Mouse (Mus musculus) intestine, embryonic 14.5 days (tissue): ENCODE measurements at regions not wholly inside any gene's neighbourhood (a gene's known extent, or its start where the extent isn't known, plus 50 kb on each side); places are given as distances from the start of the nearest gene placed in this dataset.
A peak's percentile ranks its signal among the peaks of the same experiment; 100 is the strongest.

Source experiments
- ATAC-seq: fragments of 200-750 bp; cut with Nextera tagmentation; replicated peaks from 2 replicates; pipeline ENCODE4 v1.8.0; 2017; ENCODE audit warnings: low read depth, moderate number of reproducible peaks, moderate TSS enrichment, moderate library complexity; ENCODE audit not compliant: low FRiP score, low TSS enrichment
- DNase-seq: peaks from one replicate; pipeline ENCODE4 v3.0.0-alpha.2; 2018; ENCODE audit warnings: low spot score
- H3K27ac ChIP-seq: fragments of 300-500 bp; sonication (generic); 2 replicates; pipeline ENCODE4 v1.5.1; 2014; ENCODE audit warnings: low read depth, mild to moderate bottlenecking, control low read depth
- H3K27me3 ChIP-seq: fragments of 300-500 bp; sonication (generic); replicated peaks from 2 replicates; pipeline ENCODE4 v1.6.1; 2014; ENCODE audit warnings: low read length, control low read depth; ENCODE audit not compliant: control insufficient read depth, insufficient read depth
- H3K36me3 ChIP-seq: fragments of 300-500 bp; sonication (generic); 2 replicates; pipeline ENCODE4 v1.6.1; 2014; ENCODE audit warnings: low read length, control low read depth; ENCODE audit not compliant: control insufficient read depth, insufficient read depth
- H3K4me1 ChIP-seq: fragments of 300-500 bp; sonication (generic); replicated peaks from 2 replicates; pipeline ENCODE4 v1.6.1; 2014; ENCODE audit warnings: low read length, control low read depth, mixed read lengths; ENCODE audit not compliant: control insufficient read depth, insufficient read depth
- H3K4me2 ChIP-seq: fragments of 300-500 bp; sonication (generic); 2 replicates; pipeline ENCODE4 v1.6.1; 2014; ENCODE audit warnings: low read length
- H3K4me3 ChIP-seq: fragments of 300-500 bp; sonication (generic); 2 replicates; pipeline ENCODE4 v1.5.1; 2014; ENCODE audit warnings: low read depth, low read length, control low read depth, mixed read lengths
- H3K9ac ChIP-seq: fragments of 300-500 bp; sonication (generic); 2 replicates; pipeline ENCODE4 v1.6.1; 2014; ENCODE audit warnings: mild to moderate bottlenecking, low read length
- H3K9me3 ChIP-seq: fragments of 300-500 bp; sonication (generic); 2 replicates; pipeline ENCODE4 v1.6.1; 2016; ENCODE audit warnings: low read length, control low read depth; ENCODE audit not compliant: control insufficient read depth
- WGBS: fragments of 180-500 bp; shearing (Covaris S2); extraction: QIAGEN DNeasy Blood & Tissue Kit; methylation state at CpG from one replicate; pipeline ENCODE4 v1.1.7; 2014; 5-methylcytosine and 5-hydroxymethylcytosine counted together

DNA sequence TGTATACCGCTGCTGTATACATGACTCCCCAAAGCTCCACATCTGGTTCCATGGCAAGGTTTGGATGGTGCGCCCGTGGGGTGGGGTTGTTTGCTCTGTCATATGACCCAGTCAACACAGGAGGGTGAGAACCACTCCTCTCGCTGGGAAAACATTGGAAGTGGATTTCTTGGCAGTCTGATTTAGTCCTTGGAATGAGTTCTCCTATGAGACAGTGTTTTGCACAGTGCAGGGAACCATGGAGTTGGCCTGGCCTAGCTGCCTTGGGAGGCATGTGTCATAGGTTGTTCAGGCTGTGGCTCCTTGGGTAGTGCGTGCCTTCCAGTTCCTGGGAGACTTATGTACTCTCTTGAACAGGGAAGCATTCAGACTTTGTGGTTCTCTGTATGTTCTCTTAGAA, 144.6 kb downstream of the Gas1 start:
- H3K9ac ChIP-seq, result no peak overlapping the region
- DNase-seq, result no peak
- ATAC-seq, result no peak
- H3K27ac ChIP-seq, result no peak overlapping the region
- H3K4me1 ChIP-seq, result no peaks in the 10 kb centered on the region
- H3K9me3 ChIP-seq, result no peaks in the 10 kb centered on the region
- H3K36me3 ChIP-seq, result no peaks in the 10 kb centered on the region
- no peaks in the 10 kb centered on the region for H3K27me3 ChIP-seq
- 83% methylated on average over 5 of the region's 5 CpGs for WGBS
- no peak overlapping the region for H3K4me3 ChIP-seq
- no peak overlapping the region for H3K4me2 ChIP-seq

GRCm38 (mm10) chr13:60029591-60029990, 147.6 kb downstream of the Gas1 start:
- Histone ChIP-seq H3K27me3 (no peaks in the 10 kb centered on the region), H3K4me3 (no peak overlapping the region), H3K27ac (no peak overlapping the region), H3K36me3 (no peaks in the 10 kb centered on the region), H3K4me2 (no peak overlapping the region), H3K9ac (no peak overlapping the region), H3K4me1 (no peaks in the 10 kb centered on the region), H3K9me3 (no peaks in the 10 kb centered on the region)
- no peak for ATAC-seq
- no peak for DNase-seq
- 67% methylated on average over 9 of the region's 9 CpGs for WGBS

GRCm38 (mm10) chr13:60020175-60020487, 157.0 kb downstream of the Gas1 start:
- no peaks in the 10 kb centered on the region for H3K27me3 ChIP-seq
- no peak overlapping the region for H3K4me2 ChIP-seq
- peak overlapping the region; percentile 76 for H3K27ac ChIP-seq
- H3K4me3 ChIP-seq, result no peak overlapping the region
- H3K9me3 ChIP-seq, result no peaks in the 10 kb centered on the region
- H3K9ac ChIP-seq, result no peak overlapping the region
- no peak for ATAC-seq
- no peak for DNase-seq
- 30% methylated on average over 5 of the region's 5 CpGs for WGBS
- H3K36me3 ChIP-seq, result no peaks in the 10 kb centered on the region
- H3K4me1 ChIP-seq, result peaks cover 25% of the 10 kb centered on the region

GRCm38 (mm10) chr13:60019291-60020174, 157.6 kb downstream of the Gas1 start:
- ATAC-seq (peak; percentile 81), DNase-seq (peak; percentile 67)
- 21% methylated on average over 13 of the region's 13 CpGs for WGBS
- no peaks in the 10 kb centered on the region for H3K36me3 ChIP-seq
- no peak overlapping the region for H3K9ac ChIP-seq
- H3K4me1 ChIP-seq, result peaks cover 25% of the 10 kb centered on the region
- no peak overlapping the region for H3K4me3 ChIP-seq
- peak overlapping the region; percentile 76 for H3K27ac ChIP-seq
- H3K9me3 ChIP-seq, result no peaks in the 10 kb centered on the region
- no peaks in the 10 kb centered on the region for H3K27me3 ChIP-seq
- no peak overlapping the region for H3K4me2 ChIP-seq

DNA sequence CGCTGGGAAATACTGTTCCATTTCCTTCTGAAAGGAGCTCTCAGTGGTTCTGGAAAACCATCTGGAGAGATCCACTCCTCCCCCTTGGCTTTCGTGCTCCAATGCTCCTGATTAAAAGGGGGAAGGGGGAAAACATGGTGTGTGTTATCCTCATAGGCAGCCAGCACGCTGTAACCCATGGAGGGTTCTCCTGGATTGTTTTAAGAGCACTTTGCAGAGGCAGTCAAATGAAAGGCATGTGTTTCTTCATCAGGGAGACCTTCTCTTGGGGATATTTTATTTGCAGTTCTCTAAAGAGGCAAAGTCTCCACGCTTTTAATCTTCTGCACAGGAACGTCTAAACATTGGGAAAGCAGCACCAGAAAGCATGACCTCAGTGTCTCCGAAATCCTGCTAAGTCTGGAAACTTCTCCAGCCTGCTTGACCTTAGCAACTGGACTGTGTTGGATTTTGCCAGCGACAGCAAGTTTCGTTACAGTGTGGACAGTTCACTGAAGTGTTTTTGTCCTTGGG, 161.3 kb downstream of the Gas1 start:
- no peak overlapping the region for H3K4me2 ChIP-seq
- H3K9ac ChIP-seq, result no peak overlapping the region
- H3K4me3 ChIP-seq, result no peak overlapping the region
- H3K27me3 ChIP-seq, result no peaks in the 10 kb centered on the region
- H3K27ac ChIP-seq, result peak overlapping the region; percentile 33; the same call in 1 of the 2 replicates
- no peaks in the 10 kb centered on the region for H3K9me3 ChIP-seq
- 39% methylated on average over 8 of the region's 8 CpGs for WGBS
- ATAC-seq, result no peak
- peaks cover 25% of the 10 kb centered on the region for H3K4me1 ChIP-seq
- DNase-seq, result no peak
- no peaks in the 10 kb centered on the region for H3K36me3 ChIP-seq

- no peak for ATAC-seq
- H3K27ac ChIP-seq, result no peak overlapping the region
- 71% methylated on average over 16 of the region's 16 CpGs for WGBS
- DNase-seq, result no peak
- no peak overlapping the region for H3K4me3 ChIP-seq
- no peak overlapping the region for H3K4me2 ChIP-seq
- peaks cover 17% of the 10 kb centered on the region for H3K4me1 ChIP-seq
- H3K9ac ChIP-seq, result no peak overlapping the region
- H3K36me3 ChIP-seq, result no peaks in the 10 kb centered on the region
- H3K9me3 ChIP-seq, result no peaks in the 10 kb centered on the region
- H3K27me3 ChIP-seq, result no peaks in the 10 kb centered on the region
These were observed 164.9 kb downstream of the Gas1 start for GRCm38 (mm10) chr13:60012046-60012813.

DNA sequence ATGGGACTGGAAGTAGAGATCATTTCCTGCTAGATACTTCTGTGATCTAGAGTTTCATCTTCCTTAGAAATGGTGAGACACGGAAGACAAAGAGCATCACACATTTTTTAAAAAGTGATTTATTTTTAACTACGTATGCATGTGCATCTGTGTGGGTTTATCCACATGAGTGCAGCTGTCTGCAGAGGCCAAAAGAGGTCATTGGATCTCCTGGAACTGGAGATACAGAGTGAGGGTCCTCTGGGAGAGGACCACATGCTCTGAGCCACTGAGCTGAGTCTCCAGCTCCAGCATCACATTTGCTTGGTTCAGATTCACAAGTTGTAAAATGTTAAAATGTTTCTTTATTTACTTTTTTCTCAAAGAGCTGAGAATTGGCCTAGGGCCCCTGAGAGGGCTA, 166.1 kb downstream of the Gas1 start:
- Histone ChIP-seq H3K4me1 (peaks cover 14% of the 10 kb centered on the region), H3K27me3 (no peaks in the 10 kb centered on the region), H3K4me3 (no peak overlapping the region), H3K9ac (no peak overlapping the region), H3K9me3 (no peaks in the 10 kb centered on the region), H3K27ac (no peak overlapping the region), H3K36me3 (no peaks in the 10 kb centered on the region), H3K4me2 (no peak overlapping the region)
- 84% methylated on average over 2 of the region's 2 CpGs for WGBS
- DNase-seq, result no peak
- no peak for ATAC-seq

GRCm38 (mm10) chr13:60007593-60007992, 169.6 kb downstream of the Gas1 start:
- no peaks in the 10 kb centered on the region for H3K27me3 ChIP-seq
- H3K4me1 ChIP-seq, result peaks cover 10% of the 10 kb centered on the region
- H3K9ac ChIP-seq, result no peak overlapping the region
- H3K27ac ChIP-seq, result peak overlapping the region; percentile 54; the same call in 1 of the 2 replicates
- no peak overlapping the region for H3K4me3 ChIP-seq
- 17% methylated on average over 7 of the region's 7 CpGs for WGBS
- ATAC-seq, result peak; percentile 55; the same call in 1 of the 2 replicates
- no peaks in the 10 kb centered on the region for H3K36me3 ChIP-seq
- no peaks in the 10 kb centered on the region for H3K9me3 ChIP-seq
- H3K4me2 ChIP-seq, result no peak overlapping the region
- DNase-seq, result peak; percentile 67
